Mouse (Mus musculus): ENCODE measurements around the gene Abca12. TPM values are rescaled to one million over a fixed set of nuclear protein-coding genes. Genes with fewer than 3 reads are reported as not detected.

Abca12 gene
- total RNA-seq (2021): under 1 TPM; 0.10 TPM
- long read RNA-seq, experiment 1: 0 reads
- long read RNA-seq, experiment 2: 0 reads

GRCm38 (mm10) chr1:71414810-71415209, at the start of gene Abca12:
Abca12 (minus strand) TSS chr1:71414910.
- H3K27ac ChIP-seq: no peak within 1 kb of the TSS
- no peak within 1 kb of the TSS for H3K4me3 ChIP-seq
- DNase-seq (ENCODE audit: low spot score in 2 of 2): no peak
- no peak for TF ChIP-seq CTCF (conservative IDR thresholded peaks at IDR 0.05)

GRCm38 (mm10) chr1:71457961-71458360, 43.3 kb upstream of the Abca12 start:
- no peak for TF ChIP-seq CTCF (conservative IDR thresholded peaks at IDR 0.05)
- H3K27ac ChIP-seq: no peak overlapping the region
- DNase-seq (ENCODE audit: low spot score in 2 of 2): no peak
- no peak overlapping the region for H3K4me3 ChIP-seq

DNA sequence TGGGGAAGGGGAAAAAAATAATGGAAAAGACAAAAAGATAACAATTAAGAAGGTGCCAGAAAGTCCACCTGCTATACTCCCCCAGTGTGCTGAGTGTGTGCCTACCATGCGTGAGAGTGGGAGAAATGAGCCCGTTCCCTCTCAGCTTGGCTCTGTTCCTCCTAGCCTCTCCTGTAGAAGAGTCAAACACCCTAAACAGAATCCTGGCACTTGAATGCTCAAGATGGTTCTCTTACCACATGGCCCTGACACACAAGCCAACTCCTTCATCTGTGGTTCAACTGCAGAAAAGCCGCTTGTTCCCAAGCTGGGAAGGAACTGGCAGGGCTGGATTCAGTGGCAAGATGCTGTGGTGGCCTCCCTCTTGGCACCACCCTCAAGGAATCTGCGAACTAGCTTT, 32.7 kb upstream of the Abca12 start:
- Histone ChIP-seq H3K27ac (no peak overlapping the region), H3K4me3 (no peak overlapping the region)
- peak; percentile 11 to 19 for DNase-seq (ENCODE audit: low spot score in 2 of 2)
- no peak for TF ChIP-seq CTCF (conservative IDR thresholded peaks at IDR 0.05)

GRCm38 (mm10) chr1:71421741-71422333, 7.1 kb upstream of the Abca12 start:
- TF ChIP-seq CTCF (conservative IDR thresholded peaks at IDR 0.05): no peak
- Histone ChIP-seq H3K27ac (no peak overlapping the region), H3K4me3 (no peak overlapping the region)

GRCm38 (mm10) chr1:71418467-71418866, 3.8 kb upstream of the Abca12 start:
- no peak for TF ChIP-seq CTCF (conservative IDR thresholded peaks at IDR 0.05)
- Histone ChIP-seq H3K4me3 (no peak overlapping the region), H3K27ac (no peak overlapping the region)
- peak; percentile 61 to 62 for DNase-seq (ENCODE audit: low spot score in 2 of 2)

More at GRCm38 (mm10) chr1:71421741-71422333, 7.1 kb upstream of the Abca12 start:
- DNase-seq (ENCODE audit: low spot score in 2 of 2): no peak

- no peak for TF ChIP-seq CTCF (conservative IDR thresholded peaks at IDR 0.05)
- H3K4me3 ChIP-seq: no peak overlapping the region
- no peak for DNase-seq (ENCODE audit: low spot score in 2 of 2)
- H3K27ac ChIP-seq: no peak overlapping the region
Measured at GRCm38 (mm10) chr1:71417951-71418350, 3.2 kb upstream of the Abca12 start.

DNA sequence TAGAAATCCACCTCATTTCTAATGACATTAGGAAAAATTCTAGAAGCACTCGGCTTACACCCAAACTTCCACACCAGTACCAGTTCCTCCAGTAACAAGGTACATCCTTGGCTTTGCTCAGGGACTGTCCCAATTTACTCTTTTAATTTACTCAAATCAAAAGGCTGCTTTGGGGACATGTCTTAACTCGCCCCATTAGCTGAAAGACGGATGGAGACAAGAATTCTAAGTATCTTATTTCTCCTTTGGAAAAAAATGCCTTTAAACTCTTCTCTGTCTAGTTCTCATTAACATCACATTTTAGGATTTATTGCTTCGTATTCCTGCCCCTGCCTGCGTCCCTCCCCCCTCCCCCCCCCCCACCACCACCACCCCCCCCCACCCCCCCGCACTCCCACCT, 626 bp downstream of the Abca12 start:
- H3K27ac ChIP-seq: no peak overlapping the region
- no peak overlapping the region for H3K4me3 ChIP-seq
- no peak for TF ChIP-seq CTCF (conservative IDR thresholded peaks at IDR 0.05)
- DNase-seq (ENCODE audit: low spot score in 2 of 2): no peak

- H3K27ac ChIP-seq: no peak overlapping the region
- no peak for TF ChIP-seq CTCF (conservative IDR thresholded peaks at IDR 0.05)
- no peak overlapping the region for H3K4me3 ChIP-seq
- no peak for DNase-seq (ENCODE audit: low spot score in 2 of 2)
Measured at GRCm38 (mm10) chr1:71413114-71413513, 1.6 kb downstream of the Abca12 start.

GRCm38 (mm10) chr1:71407711-71408110, 7.0 kb downstream of the Abca12 start:
- TF ChIP-seq CTCF (conservative IDR thresholded peaks at IDR 0.05): no peak
- no peak for DNase-seq (ENCODE audit: low spot score in 2 of 2)

DNA sequence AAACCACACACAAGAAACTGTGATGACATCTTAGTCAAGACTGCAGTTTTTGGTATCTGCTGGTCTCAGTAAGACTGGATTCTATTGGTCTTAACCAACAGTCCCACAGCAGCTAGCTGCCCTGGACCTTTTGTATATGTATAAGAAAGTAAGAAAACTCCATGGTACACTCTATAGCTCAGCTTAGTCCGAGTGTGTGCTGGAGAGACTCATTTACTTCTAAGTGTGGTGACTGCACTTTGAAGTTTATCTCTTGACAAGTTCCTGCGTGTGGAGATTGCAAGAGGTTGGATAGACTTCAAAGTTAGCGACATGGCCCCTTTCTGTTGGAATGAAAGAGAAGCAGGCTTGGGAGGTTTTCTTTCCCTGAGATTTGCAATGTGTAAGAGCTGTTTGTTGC, 17.1 kb downstream of the Abca12 start:
- no peak for TF ChIP-seq CTCF (conservative IDR thresholded peaks at IDR 0.05)
- no peak for DNase-seq (ENCODE audit: low spot score in 2 of 2)
- Histone ChIP-seq H3K4me3 (no peak overlapping the region), H3K27ac (no peak overlapping the region)

More at GRCm38 (mm10) chr1:71407711-71408110, 7.0 kb downstream of the Abca12 start:
- H3K4me3 ChIP-seq: no peak overlapping the region
- no peak overlapping the region for H3K27ac ChIP-seq

GRCm38 (mm10) chr1:71396105-71396504, 18.6 kb downstream of the Abca12 start:
- TF ChIP-seq CTCF (conservative IDR thresholded peaks at IDR 0.05): no peak
- no peak overlapping the region for H3K27ac ChIP-seq
- no peak for DNase-seq (ENCODE audit: low spot score in 2 of 2)
- H3K4me3 ChIP-seq: no peak overlapping the region

DNA sequence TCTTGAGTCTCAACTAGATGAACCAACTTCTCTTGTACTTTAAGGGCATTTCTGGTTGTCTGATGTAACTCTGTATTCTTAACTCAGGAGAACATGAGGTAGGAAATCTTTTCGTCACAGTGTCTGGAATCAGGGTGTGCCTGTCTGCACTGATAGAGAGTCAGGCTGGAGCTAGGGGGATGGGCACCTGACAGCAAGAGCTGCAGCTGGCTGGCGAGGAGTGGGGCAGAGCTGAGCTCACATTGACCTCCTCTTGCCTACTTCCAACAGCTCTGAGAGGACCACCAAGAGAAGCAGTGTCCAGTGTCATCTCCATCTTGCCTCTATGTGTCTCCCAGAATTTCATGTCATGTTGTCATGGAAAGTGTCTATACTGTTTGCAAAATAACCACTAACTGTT, 20.5 kb downstream of the Abca12 start:
- no peak for TF ChIP-seq CTCF (conservative IDR thresholded peaks at IDR 0.05)
- no peak for DNase-seq (ENCODE audit: low spot score in 2 of 2)
- Histone ChIP-seq H3K4me3 (no peak overlapping the region), H3K27ac (no peak overlapping the region)

DNA sequence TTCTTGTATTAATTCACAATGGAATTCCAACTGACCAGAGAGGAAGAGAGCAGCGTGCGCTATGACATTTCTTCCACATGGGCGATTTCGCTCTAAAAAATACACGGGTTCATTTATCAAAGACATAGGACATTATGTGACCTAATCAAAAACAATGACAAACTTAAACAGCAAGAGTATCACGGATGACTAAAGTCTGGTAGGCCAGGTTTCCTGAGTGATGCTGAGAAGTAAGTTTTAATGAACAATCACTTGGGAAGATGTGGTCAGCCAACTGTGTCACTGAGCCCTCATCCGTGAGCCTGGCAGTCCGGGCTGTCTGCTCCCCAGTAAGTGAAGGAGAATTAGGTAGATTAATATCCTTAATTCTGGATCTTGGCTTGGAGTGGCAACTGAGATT, 21.2 kb downstream of the Abca12 start:
- no peak overlapping the region for H3K4me3 ChIP-seq
- TF ChIP-seq CTCF (conservative IDR thresholded peaks at IDR 0.05): no peak
- DNase-seq (ENCODE audit: low spot score in 2 of 2): no peak
- no peak overlapping the region for H3K27ac ChIP-seq

GRCm38 (mm10) chr1:71392463-71392862, 22.2 kb downstream of the Abca12 start:
- DNase-seq (ENCODE audit: low spot score in 2 of 2): no peak
- no peak overlapping the region for H3K4me3 ChIP-seq
- no peak overlapping the region for H3K27ac ChIP-seq
- no peak for TF ChIP-seq CTCF (conservative IDR thresholded peaks at IDR 0.05)

Measured in layer of hippocampus, adult 2 months (tissue).